8 mouse cellular contexts compared by ENCODE assay signal in the genomic region with DNA sequence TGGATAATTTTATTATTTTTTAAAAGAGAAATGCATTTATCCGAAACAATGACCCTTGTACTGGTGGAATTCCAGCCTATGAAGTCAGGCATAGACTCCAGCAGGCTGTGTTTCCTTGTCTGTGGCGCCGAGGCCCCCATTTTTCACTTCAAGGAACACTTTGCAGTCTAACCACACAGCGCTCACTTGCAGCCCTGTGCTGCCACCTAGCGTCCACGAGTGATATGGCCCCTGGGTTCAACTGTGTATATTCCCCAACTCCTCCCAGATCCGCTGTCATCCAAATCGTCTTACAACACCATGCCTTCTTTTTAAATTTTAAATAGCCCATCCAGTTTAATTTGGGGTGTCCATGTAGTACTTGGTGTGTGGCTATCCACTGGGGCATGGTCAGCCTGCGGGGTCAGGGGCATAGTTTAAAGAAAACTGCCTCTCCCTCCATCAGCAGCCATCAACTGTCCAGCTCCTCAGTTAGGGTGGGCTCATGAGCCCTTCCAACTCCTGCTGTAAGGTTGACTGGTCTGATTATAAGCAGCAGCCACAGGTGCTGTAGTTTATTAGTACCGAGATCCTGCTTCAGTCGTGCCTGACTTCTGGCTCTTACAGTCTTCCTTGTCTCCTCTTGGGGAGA. TPM values are rescaled to one million over a fixed set of nuclear protein-coding genes. Genes with fewer than 3 reads are reported as not detected.
A peak's percentile ranks its signal among the peaks of the same experiment; 100 is the strongest.
DNase-seq lines count a peak whose midpoint lies in the region; ATAC-seq and TF ChIP-seq lines count a peak whose summit lies in the region.

No protein-coding gene starts in this region.

- WGBS in heart, embryonic 11.5 days (ENCODE audit: insufficient replicate concordance): 10% methylated on average over 11 of the region's 11 CpGs
- 9% methylated on average over 11 of the region's 11 CpGs for WGBS in kidney, embryonic 15.5 days
- 7% methylated on average over 11 of the region's 11 CpGs for WGBS in limb, embryonic 15.5 days
- 11% methylated on average over 11 of the region's 11 CpGs for WGBS in midbrain, postnatal 0 days

- no peaks in the 10 kb centered on the region for H3K27me3 ChIP-seq in heart, embryonic 11.5 days (ENCODE audit: control insufficient read depth, insufficient read depth, low read length)
- H3K27me3 ChIP-seq in kidney, embryonic 15.5 days: no peaks in the 10 kb centered on the region; the same call in 1 of the 2 replicates
- H3K27me3 ChIP-seq in limb, embryonic 15.5 days: no peaks in the 10 kb centered on the region
- H3K27me3 ChIP-seq in midbrain, postnatal 0 days (ENCODE audit: insufficient read depth, low read length): no peaks in the 10 kb centered on the region; the same call in 1 of the 2 replicates

- TF ChIP-seq POLR2A in bone marrow macrophage, adult 2 months (IDR thresholded peaks at IDR 0.05; ENCODE audit: borderline replicate concordance, low read depth, low read length): no peak
- TF ChIP-seq POLR2A in embryonic fibroblast, embryonic 13.5 days (IDR thresholded peaks at IDR 0.05; ENCODE audit: low read depth, low read length): no peak

- no peak overlapping the region for H3K9ac ChIP-seq in heart, embryonic 11.5 days (ENCODE audit: low read depth, low read length)
- no peak overlapping the region for H3K9ac ChIP-seq in kidney, embryonic 15.5 days
- H3K9ac ChIP-seq in limb, embryonic 15.5 days: no peak overlapping the region
- H3K9ac ChIP-seq in midbrain, postnatal 0 days (replicated peaks; ENCODE audit: low read length, poor library complexity, severe bottlenecking): no peak overlapping the region

- no peaks in the 10 kb centered on the region for H3K36me3 ChIP-seq in heart, embryonic 11.5 days (ENCODE audit: control insufficient read depth, insufficient read depth, low read length)
- H3K36me3 ChIP-seq in kidney, embryonic 15.5 days: no peaks in the 10 kb centered on the region
- H3K36me3 ChIP-seq in limb, embryonic 15.5 days: no peaks in the 10 kb centered on the region
- H3K36me3 ChIP-seq in midbrain, postnatal 0 days (ENCODE audit: insufficient read depth, low read length): no peaks in the 10 kb centered on the region

- no peak overlapping the region for H3K4me2 ChIP-seq in heart, embryonic 11.5 days
- H3K4me2 ChIP-seq in kidney, embryonic 15.5 days: no peak overlapping the region
- no peak overlapping the region for H3K4me2 ChIP-seq in limb, embryonic 15.5 days
- peak overlapping the region; percentile 19; the same call in 1 of the 2 replicates for H3K4me2 ChIP-seq in midbrain, postnatal 0 days (ENCODE audit: low read depth, low read length, poor library complexity, severe bottlenecking)

- peaks cover 48% of the 10 kb centered on the region for H3K4me1 ChIP-seq in bone marrow macrophage, adult 2 months (ENCODE audit: control insufficient read depth, insufficient read depth, low read length)
- H3K4me1 ChIP-seq in embryonic fibroblast, embryonic 13.5 days (ENCODE audit: control insufficient read depth, insufficient read depth, low read length): no peaks in the 10 kb centered on the region
- no peaks in the 10 kb centered on the region for H3K4me1 ChIP-seq in heart, embryonic 11.5 days (ENCODE audit: control insufficient read depth, insufficient read depth, low read length)
- H3K4me1 ChIP-seq in kidney, embryonic 15.5 days: 0 out of 2 replicates have a peak, but pooled peaks cover 3% of the 10 kb centered on the region
- H3K4me1 ChIP-seq in limb, embryonic 15.5 days: no peaks in the 10 kb centered on the region
- H3K4me1 ChIP-seq in midbrain, postnatal 0 days (ENCODE audit: insufficient read depth, low read length): no peaks in the 10 kb centered on the region

- TF ChIP-seq CTCF in bone marrow macrophage, adult 2 months (IDR thresholded peaks at IDR 0.05; ENCODE audit: low read depth, low read length): peak; percentile 90
- TF ChIP-seq CTCF in embryonic fibroblast, embryonic 13.5 days (IDR thresholded peaks at IDR 0.05; ENCODE audit: borderline replicate concordance, insufficient read depth, low read length): peak; percentile 98
- peak; percentile 97 for TF ChIP-seq CTCF in midbrain, postnatal 0 days (IDR thresholded peaks at IDR 0.05)

- peak overlapping the region; percentile 17; the same call in 1 of the 2 replicates for H3K4me3 ChIP-seq in bone marrow macrophage, adult 2 months (ENCODE audit: insufficient read depth, low read length)
- H3K4me3 ChIP-seq in embryonic fibroblast, embryonic 13.5 days (ENCODE audit: insufficient read depth, low read length): no peak overlapping the region
- no peak overlapping the region for H3K4me3 ChIP-seq in heart, embryonic 11.5 days (ENCODE audit: low read depth, low read length)
- H3K4me3 ChIP-seq in kidney, embryonic 15.5 days (replicated peaks): no peak overlapping the region
- no peak overlapping the region for H3K4me3 ChIP-seq in limb, embryonic 15.5 days
- no peak overlapping the region for H3K4me3 ChIP-seq in midbrain, postnatal 0 days (ENCODE audit: low read depth, low read length)

- H3K27ac ChIP-seq in bone marrow macrophage, adult 2 months (ENCODE audit: insufficient read depth, low read depth, low read length): peak overlapping the region; percentile 75
- no peak overlapping the region for H3K27ac ChIP-seq in embryonic fibroblast, embryonic 13.5 days (ENCODE audit: insufficient read depth, low read length)
- H3K27ac ChIP-seq in heart, embryonic 11.5 days (ENCODE audit: low read depth, low read length): no peak overlapping the region
- H3K27ac ChIP-seq in kidney, embryonic 15.5 days: no peak overlapping the region
- H3K27ac ChIP-seq in limb, embryonic 15.5 days: no peak overlapping the region
- no peak overlapping the region for H3K27ac ChIP-seq in midbrain, postnatal 0 days (ENCODE audit: low read depth, low read length)

- H3K9me3 ChIP-seq in heart, embryonic 11.5 days (replicated peaks; ENCODE audit: control insufficient read depth, low read length): no peaks in the 10 kb centered on the region
- H3K9me3 ChIP-seq in kidney, embryonic 15.5 days (replicated peaks): no peaks in the 10 kb centered on the region
- H3K9me3 ChIP-seq in limb, embryonic 15.5 days: no peaks in the 10 kb centered on the region
- no peaks in the 10 kb centered on the region for H3K9me3 ChIP-seq in midbrain, postnatal 0 days (ENCODE audit: low read length)

- peak; percentile 60; the same call in 1 of the 2 replicates for ATAC-seq in heart, embryonic 11.5 days (replicated peaks; ENCODE audit: insufficient number of reproducible peaks, low FRiP score, low TSS enrichment)
- peak; percentile 80 for ATAC-seq in kidney, embryonic 15.5 days (replicated peaks; ENCODE audit: low FRiP score)
- ATAC-seq in limb, embryonic 15.5 days (ENCODE audit: insufficient number of reproducible peaks, low FRiP score, low TSS enrichment, low read depth): peak; percentile 74; the same call in 1 of the 2 replicates
- ATAC-seq in midbrain, postnatal 0 days (ENCODE audit: low FRiP score): peak; percentile 84

- peak; percentile 93 for DNase-seq in B cell, adult 2 months
- DNase-seq in midbrain, postnatal 0 days (ENCODE audit: low spot score): peak; percentile 91
- peak; percentile 64 to 82 for DNase-seq in spleen, postnatal 14 days (ENCODE audit: low spot score in 2 of 2)

RNA-seq across cellular contexts. Expression of a gene that starts 22.7 kb away (rescaled TPM):
- polyA plus RNA-seq in bone marrow macrophage, adult 2 months (2012; ENCODE audit: insufficient read depth, insufficient read length, missing spikeins): 1,554 and 1,753 TPM in 2 replicates
- polyA plus RNA-seq in embryonic fibroblast, embryonic 13.5 days (2011; ENCODE audit: insufficient read length, low read depth, missing spikeins): 0.60 and 3.4 TPM in 2 replicates
- 1.3 and 3.3 TPM in 2 replicates for polyA plus RNA-seq in heart, embryonic 11.5 days (2014; fragmentation: Nextera tagmentation; extraction: Ambion mirVana)
- polyA plus RNA-seq in kidney, embryonic 15.5 days (2015; fragmentation: Nextera tagmentation; extraction: Ambion mirVana): 4.3 and 4.6 TPM in 2 replicates
- polyA plus RNA-seq in limb, embryonic 15.5 days (2015; fragmentation: Nextera tagmentation; extraction: Ambion mirVana): 9.8 and 10.1 TPM in 2 replicates
- total RNA-seq in midbrain, postnatal 0 days (2014; rRNA removed): 7.0 and 21.8 TPM in 2 replicates
- polyA plus RNA-seq in midbrain, postnatal 0 days (2015; fragmentation: Nextera tagmentation; extraction: Ambion mirVana): 3.8 and 4.4 TPM in 2 replicates

RNA-seq across cellular contexts. Expression of a gene that starts 56.9 kb away (rescaled TPM):
- 128 and 138 TPM in 2 replicates for polyA plus RNA-seq in bone marrow macrophage, adult 2 months (2012; ENCODE audit: insufficient read depth, insufficient read length, missing spikeins)
- 0.79 TPM in 1 of 2 replicates, not detected in the other for polyA plus RNA-seq in embryonic fibroblast, embryonic 13.5 days (2011; ENCODE audit: insufficient read length, low read depth, missing spikeins)
- polyA plus RNA-seq in heart, embryonic 11.5 days (2014; fragmentation: Nextera tagmentation; extraction: Ambion mirVana): 1.7 and 2.2 TPM in 2 replicates
- 1.7 and 1.8 TPM in 2 replicates for polyA plus RNA-seq in kidney, embryonic 15.5 days (2015; fragmentation: Nextera tagmentation; extraction: Ambion mirVana)
- polyA plus RNA-seq in limb, embryonic 15.5 days (2015; fragmentation: Nextera tagmentation; extraction: Ambion mirVana): 4.1 and 4.4 TPM in 2 replicates
- 1.5 and 2.7 TPM in 2 replicates for total RNA-seq in midbrain, postnatal 0 days (2014; rRNA removed)
- 1.7 and 2.0 TPM in 2 replicates for polyA plus RNA-seq in midbrain, postnatal 0 days (2015; fragmentation: Nextera tagmentation; extraction: Ambion mirVana)

Comparison
In these comparisons a context has a peak if more than half of its experiments do, and no peak if none do; other contexts are left out.
1. RNA of a gene that starts 22.7 kb away (polyA plus RNA-seq): 1,554 to 1,753 TPM in bone marrow macrophage, adult 2 months; 9.8 to 10.1 TPM in limb, embryonic 15.5 days, 4.3 to 4.6 TPM in kidney, embryonic 15.5 days, 3.8 to 4.4 TPM in midbrain, postnatal 0 days, 0.60 to 3.4 TPM in embryonic fibroblast, embryonic 13.5 days and 1.3 to 3.3 TPM in heart, embryonic 11.5 days; every median in the first group is over 100 times any median in the second.
2. RNA of a gene that starts 56.9 kb away (polyA plus RNA-seq): 128 to 138 TPM in bone marrow macrophage, adult 2 months; 4.1 to 4.4 TPM in limb, embryonic 15.5 days, 1.7 to 2.2 TPM in heart, embryonic 11.5 days, 1.7 to 1.8 TPM in kidney, embryonic 15.5 days, 1.7 to 2.0 TPM in midbrain, postnatal 0 days and 0.79 TPM in embryonic fibroblast, embryonic 13.5 days; every median in the first group is over 10 times any median in the second.
3. Peak in every context shown above with its lines, with median percentiles within 50 percentile points of each other: DNase-seq, CTCF ChIP-seq and ATAC-seq.